Mouse (Mus musculus): ENCODE results near the gene Clip1. TPM values are rescaled to one million over a fixed set of nuclear protein-coding genes. Genes with fewer than 3 reads are reported as not detected.
"Not testable (repeated sequence)": the region's sequence is repeated elsewhere in the genome, so short reads cannot be mapped to it uniquely, and the experiment has no call there.

The Clip1 gene
- total RNA-seq (2021) = 100 to 1,000 TPM; 117 to 132 TPM
- long read RNA-seq, experiment 1, full-length matches to known transcripts = 3 of 14 reads
- long read RNA-seq, experiment 1, partial matches to known transcripts = 3 of 14 reads
- long read RNA-seq, experiment 1, other reads (novel, unspliced or antisense) = 8 of 14 reads
- long read RNA-seq, experiment 2, full-length matches to known transcripts = 4 of 17 reads
- long read RNA-seq, experiment 2, partial matches to known transcripts = 4 of 17 reads
- long read RNA-seq, experiment 2, other reads (novel, unspliced or antisense) = 9 of 17 reads

DNA sequence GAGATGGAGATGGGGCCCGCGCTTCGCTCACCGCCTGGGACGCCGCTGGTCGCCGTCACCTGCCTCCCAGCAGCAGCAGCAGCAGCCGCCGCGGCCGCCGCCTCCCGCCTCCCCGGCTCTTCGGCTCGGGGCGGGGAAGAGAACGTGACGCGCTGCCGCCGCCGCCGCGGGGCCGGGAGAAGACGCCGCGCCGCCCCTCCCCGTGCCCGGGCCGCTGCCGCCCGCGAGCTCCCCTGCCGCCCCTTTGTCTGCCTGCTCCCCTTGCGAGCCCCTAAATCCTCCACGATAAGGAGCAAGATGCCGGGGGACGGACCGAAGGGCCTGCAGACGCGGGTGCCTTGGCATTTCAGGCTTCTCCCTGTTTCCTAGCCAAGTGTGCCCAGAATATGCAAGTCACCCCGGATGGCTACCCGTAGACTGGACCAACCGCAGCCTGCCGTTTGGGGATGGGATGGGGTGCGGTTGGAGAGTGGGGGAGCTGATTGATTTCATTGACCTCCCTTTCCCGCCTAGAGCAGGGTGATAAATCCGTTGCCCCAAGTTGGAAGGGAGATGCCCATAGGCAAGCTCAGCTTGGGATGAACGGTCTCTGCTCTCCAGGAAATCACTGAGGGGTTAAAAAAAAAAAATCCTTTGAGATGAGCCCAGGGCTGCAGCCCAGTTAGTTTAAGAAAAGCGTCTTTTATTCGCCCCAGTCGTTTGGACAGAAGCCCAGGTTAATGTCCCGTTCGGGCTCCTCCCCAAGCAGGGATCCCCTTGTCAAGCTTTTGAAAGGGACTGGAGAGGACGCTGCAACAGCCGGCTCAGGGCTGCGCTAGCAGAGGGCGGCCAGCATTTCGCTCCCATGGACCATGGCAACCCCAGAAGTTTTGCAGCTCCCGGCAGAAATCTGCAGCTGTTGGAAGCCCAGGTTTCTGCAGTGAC, at the start of gene Clip1:
TSS of gene Clip1 (minus strand) at position 398 of the 924 bp plus-strand sequence.
- intact Hi-C loops (cut with DNase I) = loop anchor here (5.0 kb wide), 1 partner anchor 52 kb away; no protein-coding TSS in a partner anchor
- peak; percentile 53 to 73 for DNase-seq (ENCODE audit: low spot score in 2 of 2)

DNA sequence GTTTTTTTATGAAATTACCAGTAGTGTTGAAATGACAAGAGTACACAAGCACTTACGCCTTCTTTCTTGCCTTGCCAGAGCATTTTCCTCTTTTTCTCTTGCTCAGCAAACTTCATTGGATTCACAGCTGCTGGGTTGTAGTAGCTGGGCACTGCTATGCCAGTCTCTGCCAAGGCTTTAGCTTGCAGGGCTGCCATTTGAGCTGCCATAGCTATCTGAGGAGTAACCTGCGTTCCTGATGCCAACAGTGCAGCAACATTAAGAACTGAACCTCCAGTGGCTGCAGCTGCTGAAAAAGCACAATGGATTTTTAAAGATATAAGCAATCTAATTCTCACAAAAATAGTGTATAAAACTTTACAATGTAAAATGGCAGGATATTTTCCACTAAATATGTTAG, 46.6 kb upstream of the Clip1 start:
- intact Hi-C loops (cut with DNase I) = no loop called here
- no peak for DNase-seq (ENCODE audit: low spot score in 2 of 2)

DNA sequence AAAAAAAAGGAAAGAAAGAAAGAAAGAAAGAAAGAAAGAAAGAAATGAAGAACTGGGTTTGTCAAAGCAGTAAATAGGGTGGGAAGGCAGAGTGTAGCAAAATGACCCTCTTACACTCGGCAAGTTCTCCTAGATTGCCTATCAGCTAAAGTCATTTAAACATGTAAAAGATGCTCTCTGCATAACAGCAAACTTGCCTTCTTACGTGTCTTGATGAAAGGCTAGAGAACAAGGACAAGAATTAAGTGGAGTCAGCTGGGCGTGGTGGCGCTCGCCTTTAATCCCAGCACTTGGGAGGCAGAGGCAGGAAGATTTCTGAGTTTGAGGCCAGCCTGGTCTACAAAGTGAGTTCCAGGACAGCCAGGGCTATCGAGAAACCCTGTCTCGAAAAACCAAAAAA, 39.4 kb upstream of the Clip1 start:
- DNase-seq (ENCODE audit: low spot score in 2 of 2); intact Hi-C loops (cut with DNase I): not testable (repeated sequence)

DNA sequence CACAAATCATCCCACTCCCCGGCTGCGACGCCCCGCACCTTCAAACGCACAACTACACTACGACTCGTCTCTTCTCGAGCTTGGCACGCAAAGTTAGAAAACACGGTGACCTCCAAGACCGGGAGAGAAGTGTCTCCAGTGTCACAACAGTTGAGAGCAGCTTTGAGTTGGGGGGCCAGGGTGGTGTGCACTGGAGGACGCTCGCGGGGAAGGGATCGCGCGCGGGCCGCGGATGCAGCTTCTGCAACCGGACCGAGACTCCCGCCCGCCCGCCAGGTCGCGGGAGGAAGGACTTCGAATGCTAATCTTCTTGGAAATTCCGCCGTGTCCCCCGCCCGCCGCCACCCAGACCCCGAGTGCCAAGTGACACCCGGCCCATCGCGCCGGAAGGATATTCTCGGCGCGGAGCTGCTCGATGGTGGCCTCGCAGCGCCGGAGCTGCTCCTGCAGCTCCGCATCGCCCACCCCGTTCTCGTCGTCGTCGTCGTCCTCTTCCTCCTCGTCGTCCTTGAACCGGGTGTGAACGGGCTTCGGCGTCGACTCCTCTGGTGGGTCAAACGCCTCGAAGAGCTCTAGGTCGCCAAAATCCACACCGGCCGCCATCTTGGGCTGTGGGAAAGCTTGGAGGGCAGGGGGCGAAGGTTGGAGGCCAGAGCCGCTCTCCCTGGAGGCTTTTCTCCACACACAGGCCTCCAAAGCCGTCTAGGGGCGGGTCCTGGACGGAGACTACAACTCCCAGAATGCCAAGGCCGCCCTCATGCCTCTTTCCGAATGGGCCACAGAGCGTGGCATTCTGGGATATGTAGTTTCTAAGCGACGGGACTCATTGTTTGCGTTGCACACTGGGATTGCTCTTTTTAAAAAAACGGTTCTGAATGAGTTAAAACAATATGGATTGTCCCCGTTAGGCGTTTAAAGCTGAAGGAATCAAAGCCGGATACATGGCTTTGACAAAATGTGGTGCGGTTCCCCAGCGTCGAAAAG, 36.2 kb upstream of the Clip1 start, which contains the start of gene Zcchc8:
TSS of gene Zcchc8 (minus strand) at position 773 of the 984 bp plus-strand sequence.
- intact Hi-C loops (cut with DNase I) = no loop called here
- peak; percentile 96 to 97 for DNase-seq (ENCODE audit: low spot score in 2 of 2)

DNA sequence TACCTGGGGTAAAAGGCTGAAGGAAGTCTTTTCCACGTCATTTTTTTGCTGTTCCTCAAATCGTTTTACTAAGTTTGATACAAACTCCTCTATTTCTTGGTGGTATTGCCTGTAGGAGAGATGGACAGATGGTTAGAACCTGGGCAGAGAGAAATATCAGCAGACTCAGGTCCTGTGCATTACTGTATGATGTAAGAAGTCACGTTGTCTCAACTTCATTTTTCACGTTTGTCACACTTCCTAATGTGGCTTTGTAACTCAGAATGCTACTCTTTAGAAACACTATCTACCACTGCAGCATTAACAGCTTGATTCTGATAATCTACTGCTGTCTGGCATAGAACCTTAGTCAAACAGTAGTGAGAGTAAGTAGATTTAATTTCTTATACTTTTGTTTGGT, 30.2 kb upstream of the Clip1 start:
- intact Hi-C loops (cut with DNase I) = no loop called here

DNA sequence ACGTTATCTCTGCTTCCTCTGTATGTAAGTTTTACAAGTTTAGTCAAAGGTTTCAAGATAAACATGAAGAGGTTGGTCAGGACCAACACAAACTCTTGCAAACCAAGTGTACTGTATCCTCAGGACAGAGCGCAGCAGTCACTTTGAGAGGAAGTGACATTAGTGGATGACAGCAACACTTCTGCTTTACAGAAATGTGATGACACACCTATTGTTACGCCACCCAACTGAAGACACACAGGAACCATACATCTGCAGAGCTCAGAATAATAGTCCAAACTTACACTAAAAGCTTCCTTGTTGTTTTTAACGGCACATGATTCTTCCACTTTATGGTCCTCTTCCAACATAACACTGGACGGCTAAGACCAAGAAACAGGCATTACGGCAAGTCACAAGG, 29.4 kb upstream of the Clip1 start:
- DNase-seq (ENCODE audit: low spot score in 2 of 2) = no peak
- intact Hi-C loops (cut with DNase I) = no loop called here

More for the DNA sequence above, 30.2 kb upstream of the Clip1 start:
- no peak for DNase-seq (ENCODE audit: low spot score in 2 of 2)

DNA sequence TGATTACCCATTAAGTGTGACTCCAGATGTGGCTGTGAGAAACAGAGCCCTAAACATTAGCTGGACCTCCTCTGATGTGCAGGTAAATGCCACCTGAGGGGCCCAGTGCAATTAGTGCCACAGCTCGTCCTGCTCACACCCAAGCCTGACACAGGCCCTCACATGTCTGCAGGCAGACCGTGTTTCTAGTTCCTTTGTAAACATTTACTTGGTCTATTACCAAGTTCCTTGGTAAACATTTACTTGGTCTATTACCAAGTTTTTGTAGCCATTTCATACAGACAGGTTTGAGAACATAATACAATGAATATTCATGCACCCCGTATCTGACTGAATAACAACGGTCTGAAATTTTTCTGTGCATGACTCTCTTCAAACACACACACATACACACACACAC, 25.2 kb upstream of the Clip1 start:
- no peak for DNase-seq (ENCODE audit: low spot score in 2 of 2)
- intact Hi-C loops (cut with DNase I) = no loop called here

DNA sequence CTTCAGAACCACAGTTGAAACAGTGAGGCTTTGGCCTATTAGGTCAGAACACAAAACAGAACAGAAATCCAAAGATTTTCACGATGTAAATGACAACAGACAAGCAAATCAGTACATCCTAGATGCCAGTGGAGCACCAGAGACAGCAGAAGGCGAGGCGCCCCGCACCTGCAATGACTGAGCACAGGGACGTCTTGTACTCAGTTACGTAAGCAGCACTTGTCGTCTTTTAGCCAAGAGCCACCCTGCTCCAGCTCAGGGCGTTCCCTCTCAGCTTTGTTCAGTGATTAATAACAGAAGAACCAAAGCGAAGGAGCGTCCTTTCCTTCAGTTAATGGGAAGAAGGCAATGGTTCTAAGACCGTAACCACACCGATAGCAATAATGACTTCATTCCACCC, 24.2 kb upstream of the Clip1 start:
- intact Hi-C loops (cut with DNase I) = no loop called here
- no peak for DNase-seq (ENCODE audit: low spot score in 2 of 2)

DNA sequence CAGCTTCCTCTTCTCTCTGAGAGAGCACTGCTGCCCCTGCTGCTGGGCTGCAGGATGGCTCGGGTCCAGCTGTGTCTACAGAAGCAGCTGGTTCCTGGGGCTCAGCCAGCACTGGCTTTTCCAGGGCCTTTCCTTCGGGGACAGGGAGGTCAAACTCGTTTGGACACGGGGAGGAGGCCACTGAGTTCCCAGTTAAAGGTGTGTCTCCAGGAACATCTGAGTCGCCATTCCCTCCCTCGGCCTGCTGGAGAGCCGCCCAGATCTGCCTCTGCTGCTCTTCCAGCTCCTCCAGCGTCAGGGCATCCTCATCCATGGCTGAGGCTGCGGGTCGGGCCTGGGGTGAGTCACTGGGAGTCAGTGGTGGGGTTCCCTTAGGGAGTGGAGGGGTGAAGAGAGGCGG, 16.2 kb upstream of the Clip1 start:
- intact Hi-C loops (cut with DNase I) = no loop called here
- peak; percentile 50 to 51 for DNase-seq (ENCODE audit: low spot score in 2 of 2)

DNA sequence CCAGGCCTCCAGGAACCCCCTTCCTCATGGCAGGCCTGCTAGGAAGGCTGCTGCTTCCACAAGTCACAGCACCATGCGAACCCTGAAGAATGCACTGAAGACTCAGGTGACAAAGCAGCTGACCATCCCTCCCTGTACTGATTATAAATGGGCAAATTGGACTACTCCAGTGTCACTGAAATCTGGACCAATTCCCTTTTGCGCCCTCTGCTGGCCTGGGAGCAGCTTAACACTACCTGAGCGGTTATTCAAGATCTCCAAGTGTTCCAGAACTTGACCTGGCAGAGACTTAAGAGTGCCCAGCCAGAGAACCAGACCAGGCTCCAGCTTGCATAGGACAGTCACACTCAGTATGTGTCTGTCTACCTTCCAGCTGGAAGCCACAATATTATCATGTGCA, 14.8 kb upstream of the Clip1 start:
- peak; percentile 68 to 71 for DNase-seq (ENCODE audit: low spot score in 2 of 2)
- intact Hi-C loops (cut with DNase I) = loop anchor here (1.0 kb wide), 1 partner anchor 73 kb away; no protein-coding TSS in a partner anchor

DNA sequence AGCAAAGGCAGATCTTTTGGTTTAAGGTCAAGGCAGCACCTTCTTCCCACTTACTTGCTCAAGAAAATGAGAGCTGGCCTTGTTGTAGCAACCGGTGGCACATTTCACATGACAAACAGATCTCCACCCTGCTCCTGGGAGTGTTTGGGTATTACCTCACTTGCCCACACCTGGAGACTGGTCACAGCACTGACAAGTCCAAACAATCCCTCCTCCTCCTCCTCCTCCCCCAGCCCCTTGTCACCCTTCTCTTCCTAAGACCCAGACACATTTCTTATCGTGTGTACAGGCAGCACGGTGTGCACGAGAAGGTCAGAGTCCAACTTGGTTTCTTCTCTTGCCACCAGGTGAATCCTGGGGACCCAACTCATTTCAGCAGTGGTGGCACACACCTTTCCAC, 12.5 kb upstream of the Clip1 start:
- DNase-seq (ENCODE audit: low spot score in 2 of 2) = no peak
- intact Hi-C loops (cut with DNase I) = no loop called here

DNA sequence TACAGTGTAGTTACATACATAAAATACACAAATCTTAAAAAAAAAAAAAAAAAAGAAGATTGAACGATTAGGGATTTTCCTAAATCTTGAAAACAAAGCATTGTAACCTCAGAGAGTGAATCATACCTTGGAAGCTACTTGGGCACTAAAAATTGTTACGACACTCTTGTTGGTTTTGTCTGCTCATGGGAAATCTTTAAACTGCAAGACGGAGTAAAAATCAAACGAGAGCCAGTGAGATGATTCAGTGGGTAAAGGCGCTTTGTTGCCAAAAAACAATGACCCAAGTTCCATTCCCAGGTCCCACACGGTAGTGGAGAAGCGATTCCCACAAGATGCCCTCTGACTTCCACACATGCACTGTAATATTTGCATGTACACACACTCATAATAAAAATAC, 11.8 kb upstream of the Clip1 start:
- intact Hi-C loops (cut with DNase I) = no loop called here
- no peak for DNase-seq (ENCODE audit: low spot score in 2 of 2)

DNA sequence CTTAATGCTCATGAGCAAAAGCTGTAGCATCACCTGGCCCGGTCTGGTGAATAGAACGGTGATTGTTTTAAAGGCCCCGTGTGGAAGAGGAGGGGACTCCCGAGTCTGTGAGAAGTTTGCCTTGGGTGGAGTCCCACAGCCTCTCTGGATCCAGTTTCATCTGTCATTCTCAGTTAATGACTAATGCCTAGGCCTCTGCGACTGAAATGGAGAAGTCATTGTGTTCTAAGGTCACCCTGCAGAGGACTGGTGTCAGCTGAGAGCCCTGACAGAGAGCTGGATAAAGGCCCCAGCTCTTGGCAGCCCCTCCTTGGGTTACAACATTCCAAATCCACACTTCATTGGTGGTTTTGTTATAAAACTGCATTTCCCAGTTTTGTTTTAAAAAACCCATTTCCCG, 10.1 kb upstream of the Clip1 start:
- intact Hi-C loops (cut with DNase I) = no loop called here

DNA sequence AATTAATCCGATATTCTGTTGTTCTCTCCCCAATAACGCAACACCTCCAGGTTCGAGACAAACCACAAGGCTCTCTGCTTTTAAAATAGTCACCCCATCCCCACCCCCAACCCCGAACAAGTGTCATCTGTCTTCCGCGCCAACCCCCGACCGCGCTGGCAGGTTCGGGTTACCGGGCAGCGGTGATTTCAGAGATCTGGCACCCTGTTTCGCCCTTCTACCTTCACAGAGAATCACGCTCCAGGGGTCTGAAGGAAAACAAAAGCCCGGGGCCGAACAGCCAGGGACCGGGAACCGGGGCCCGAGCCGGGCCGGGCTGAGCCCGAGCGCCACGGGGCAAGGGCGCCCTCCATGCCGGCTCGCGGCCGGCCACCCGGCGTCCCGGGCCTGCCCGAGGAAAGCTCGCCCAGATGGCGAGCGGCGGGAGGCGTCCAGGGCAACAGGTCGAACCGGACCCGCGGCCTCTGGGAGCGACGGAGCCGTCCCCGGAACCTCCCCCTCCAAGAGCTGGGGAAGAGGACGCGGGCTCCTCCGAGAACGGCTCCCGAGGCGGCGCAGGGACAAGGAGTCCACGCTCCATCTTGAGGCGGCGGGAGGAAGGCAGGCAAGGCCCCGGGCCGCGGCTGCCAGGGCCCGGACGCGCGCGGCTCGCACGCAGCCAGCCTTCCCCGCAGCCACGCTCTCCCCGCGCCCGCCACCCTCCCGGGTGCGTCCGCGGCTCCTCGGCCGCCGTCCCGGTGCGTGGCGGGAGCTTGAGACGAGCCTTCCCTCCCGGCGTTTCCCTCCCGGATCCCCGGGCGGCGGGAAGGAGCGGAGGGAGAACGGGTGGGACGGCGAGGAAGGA, 819 bp downstream of the Clip1 start:
- DNase-seq (ENCODE audit: low spot score in 2 of 2) = peak in 1 of 2 experiments; percentile 33
- intact Hi-C loops (cut with DNase I) = loop anchor here (5.0 kb wide), 1 partner anchor 51 kb away; no protein-coding TSS in a partner anchor

More for the DNA sequence above, 10.1 kb upstream of the Clip1 start:
- DNase-seq (ENCODE audit: low spot score in 2 of 2) = no peak

DNA sequence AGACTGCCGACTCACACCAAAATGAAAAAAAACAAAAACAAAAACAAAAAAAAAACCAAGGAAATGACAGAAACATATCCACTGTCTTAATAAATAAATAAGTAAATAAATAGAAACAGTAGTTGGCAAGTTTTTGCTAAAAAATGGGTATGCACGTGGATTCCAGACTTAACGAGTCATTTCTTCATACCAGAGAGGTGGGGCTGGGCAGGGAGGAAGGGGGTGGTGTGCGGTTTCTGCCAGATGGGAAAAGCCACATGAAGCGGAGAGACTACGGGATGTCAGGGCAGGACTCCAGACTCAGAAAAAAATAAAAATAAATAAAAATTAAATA, 1.4 kb downstream of the Clip1 start:
- intact Hi-C loops (cut with DNase I) = loop anchor here (5.0 kb wide), 1 partner anchor 51 kb away; no protein-coding TSS in a partner anchor
- peak in 1 of 2 experiments; percentile 49 for DNase-seq (ENCODE audit: low spot score in 2 of 2)

DNA sequence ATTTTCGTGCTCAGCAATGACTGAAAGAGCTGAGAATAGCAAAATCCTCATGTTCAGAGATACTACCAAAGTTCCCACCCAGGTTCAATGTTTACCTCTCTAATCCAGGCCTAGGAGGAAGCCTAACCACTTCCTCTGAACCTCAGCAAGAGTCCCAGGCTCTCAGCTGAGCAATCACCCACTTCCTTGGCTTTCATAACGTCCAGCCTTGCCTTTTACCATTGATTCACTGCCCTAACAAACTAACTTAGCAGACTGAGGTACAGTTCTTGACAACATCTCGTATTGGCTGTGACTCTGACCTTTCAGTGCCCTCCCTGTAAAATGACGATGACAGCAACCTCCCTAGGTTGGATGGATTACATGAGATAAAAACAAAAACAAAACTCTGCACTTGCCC, 2.0 kb downstream of the Clip1 start:
- DNase-seq (ENCODE audit: low spot score in 2 of 2) = no peak
- intact Hi-C loops (cut with DNase I) = loop anchor here (5.0 kb wide), 1 partner anchor 50 kb away; no protein-coding TSS in a partner anchor

DNA sequence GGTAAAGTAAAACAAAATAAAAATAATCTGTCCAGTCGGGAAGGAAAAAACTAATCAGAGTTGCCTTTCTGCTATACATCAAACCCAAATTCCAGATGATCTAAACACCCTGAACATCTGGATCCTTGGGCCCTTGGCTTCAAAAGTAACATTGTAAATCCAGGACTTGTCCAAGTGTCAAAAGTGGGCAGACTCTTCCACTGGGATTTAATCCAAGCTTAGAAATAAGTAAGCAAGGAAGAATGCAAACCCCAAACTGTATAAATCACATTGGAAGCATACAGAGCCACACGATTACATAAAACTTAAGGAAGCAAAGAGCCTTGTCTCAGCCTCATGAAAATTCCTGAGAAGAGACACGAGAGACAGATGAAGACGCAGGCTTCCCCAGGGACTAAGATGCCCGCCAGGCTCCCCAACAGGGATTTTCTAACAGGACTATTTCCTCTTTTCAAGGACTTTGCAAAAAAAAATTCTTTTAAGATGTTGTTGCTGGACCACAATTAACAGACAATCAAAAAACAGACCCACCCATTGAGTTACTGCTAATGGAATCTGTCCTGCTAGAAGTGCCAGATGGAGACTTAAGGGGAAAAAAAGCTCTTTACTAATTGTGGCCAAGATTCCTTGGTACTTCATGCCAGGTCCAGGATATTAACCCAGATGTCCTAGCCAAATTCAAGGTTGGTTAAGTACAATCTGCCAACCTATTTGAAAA, 4.7 kb downstream of the Clip1 start:
- DNase-seq (ENCODE audit: low spot score in 2 of 2) = no peak
- intact Hi-C loops (cut with DNase I) = loop anchor here (5.0 kb wide), 1 partner anchor 47 kb away; no protein-coding TSS in a partner anchor

DNA sequence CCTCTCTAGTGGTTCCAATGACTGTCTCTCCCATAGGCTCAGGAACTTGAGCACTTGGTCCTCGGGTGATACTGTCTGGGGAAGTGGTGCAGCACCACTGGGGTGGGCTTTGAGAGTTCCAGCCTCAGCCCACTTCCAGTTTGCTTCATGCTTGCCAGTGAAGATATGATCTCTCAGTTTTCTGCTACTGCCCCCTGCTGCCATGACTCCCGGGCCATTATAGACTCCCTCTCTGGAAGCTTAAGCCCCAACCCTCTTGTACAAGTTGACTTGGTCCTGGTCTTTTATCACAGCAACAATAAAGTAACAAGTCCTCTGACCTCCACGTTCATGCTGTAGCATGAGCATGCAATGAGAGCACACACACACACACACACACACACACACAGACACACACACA, 5.3 kb downstream of the Clip1 start:
- intact Hi-C loops (cut with DNase I) = no loop called here

More for the DNA sequence above, 5.3 kb downstream of the Clip1 start:
- no peak for DNase-seq (ENCODE audit: low spot score in 2 of 2)
